17 mouse cellular contexts compared by ENCODE assay signal in the genomic region with DNA sequence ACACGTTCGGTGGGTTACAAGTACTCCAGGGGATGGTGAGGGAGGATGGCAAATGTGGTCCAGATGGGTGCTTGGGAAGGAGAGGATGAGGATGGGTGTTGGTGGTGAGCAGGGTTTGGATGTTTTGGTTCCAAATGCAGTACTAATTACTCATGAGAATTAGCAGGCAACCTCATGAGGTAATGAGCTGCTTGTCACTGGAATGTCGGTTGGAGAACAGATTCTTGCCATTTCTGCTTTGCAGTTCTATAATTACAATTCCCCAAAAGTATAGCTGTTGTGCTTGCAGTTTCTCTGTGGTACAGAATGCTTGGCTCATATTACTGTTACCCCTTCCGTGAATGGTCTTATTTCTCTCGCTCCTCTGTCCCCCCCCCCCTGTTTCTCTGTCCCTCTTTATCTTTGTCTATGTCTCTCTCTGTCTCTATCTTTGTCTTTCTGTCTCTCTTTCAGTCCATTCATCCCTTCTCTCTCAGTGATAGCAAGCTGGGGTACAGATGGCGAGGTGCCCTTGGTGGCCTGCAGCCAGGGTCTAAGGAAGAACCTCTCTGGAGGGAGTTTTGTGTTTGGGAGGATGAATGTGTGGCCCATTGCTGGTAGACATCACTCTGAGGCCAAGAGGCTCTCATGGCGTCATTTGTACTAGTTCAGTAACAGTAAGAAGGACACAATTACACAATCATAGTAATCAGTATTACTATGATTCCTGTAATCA.
"Had no signal": no experiment of that assay in that cellular context is flagged by ENCODE, and none has a peak within 500 bp of the region (broad histone marks: within the 10 kb centered on the region; RNA-seq: fewer than 3 reads in every experiment).

No protein-coding gene starts in this region.

- H3K4me3 ChIP-seq: lung, embryonic 15.5 days; megakaryocyte, embryonic 14.5 days; midbrain, embryonic 12.5 days; neural tube, embryonic 12.5 days; stomach, embryonic 15.5 days had no signal

- H3K27ac ChIP-seq: lung, embryonic 15.5 days; macrophage; midbrain, embryonic 12.5 days; neural tube, embryonic 12.5 days; stomach, embryonic 15.5 days; stomach, postnatal 0 days had no signal

- ATAC-seq: liver, postnatal 0 days; lung, postnatal 0 days had no signal

- DNase-seq: liver, postnatal 0 days; lung, adult 2 months; lung, postnatal 14 days; lung, postnatal 36 days; midbrain, embryonic 14.5 days; right cerebral cortex, postnatal 14 days; thymus, adult 2 months; thymus, postnatal 25 days; thymus, postnatal 4 days had no signal

- H3K27me3 ChIP-seq: lung, embryonic 15.5 days; midbrain, embryonic 12.5 days; neural tube, embryonic 12.5 days; stomach, embryonic 15.5 days had no signal

- H3K9me3 ChIP-seq: lung, embryonic 15.5 days; midbrain, embryonic 12.5 days; neural tube, embryonic 12.5 days; stomach, embryonic 15.5 days had no signal

- H3K4me2 ChIP-seq: lung, embryonic 15.5 days; midbrain, embryonic 12.5 days; neural tube, embryonic 12.5 days; stomach, embryonic 15.5 days had no signal

- H3K4me1 ChIP-seq: stomach, embryonic 15.5 days had no signal

- H3K9ac ChIP-seq: liver, postnatal 0 days; lung, embryonic 15.5 days; midbrain, embryonic 12.5 days; neural tube, embryonic 12.5 days; stomach, embryonic 15.5 days had no signal

- H3K36me3 ChIP-seq: lung, embryonic 15.5 days; midbrain, embryonic 12.5 days; neural tube, embryonic 12.5 days; stomach, embryonic 15.5 days had no signal
